Mouse (Mus musculus) ovary, postnatal 36 days (tissue): Measurements from ENCODE around the gene Noct.

Source experiments
- DNase-seq: peaks from one replicate; pipeline ENCODE4 v3.0.0; 2022; ENCODE audit warnings: low spot score, mixed read lengths

Gene Noct

GRCm38 (mm10) chr3:51276421-51277111 is 52.3 kb downstream of the Noct start:
- DNase-seq, result peak; percentile 70

DNA sequence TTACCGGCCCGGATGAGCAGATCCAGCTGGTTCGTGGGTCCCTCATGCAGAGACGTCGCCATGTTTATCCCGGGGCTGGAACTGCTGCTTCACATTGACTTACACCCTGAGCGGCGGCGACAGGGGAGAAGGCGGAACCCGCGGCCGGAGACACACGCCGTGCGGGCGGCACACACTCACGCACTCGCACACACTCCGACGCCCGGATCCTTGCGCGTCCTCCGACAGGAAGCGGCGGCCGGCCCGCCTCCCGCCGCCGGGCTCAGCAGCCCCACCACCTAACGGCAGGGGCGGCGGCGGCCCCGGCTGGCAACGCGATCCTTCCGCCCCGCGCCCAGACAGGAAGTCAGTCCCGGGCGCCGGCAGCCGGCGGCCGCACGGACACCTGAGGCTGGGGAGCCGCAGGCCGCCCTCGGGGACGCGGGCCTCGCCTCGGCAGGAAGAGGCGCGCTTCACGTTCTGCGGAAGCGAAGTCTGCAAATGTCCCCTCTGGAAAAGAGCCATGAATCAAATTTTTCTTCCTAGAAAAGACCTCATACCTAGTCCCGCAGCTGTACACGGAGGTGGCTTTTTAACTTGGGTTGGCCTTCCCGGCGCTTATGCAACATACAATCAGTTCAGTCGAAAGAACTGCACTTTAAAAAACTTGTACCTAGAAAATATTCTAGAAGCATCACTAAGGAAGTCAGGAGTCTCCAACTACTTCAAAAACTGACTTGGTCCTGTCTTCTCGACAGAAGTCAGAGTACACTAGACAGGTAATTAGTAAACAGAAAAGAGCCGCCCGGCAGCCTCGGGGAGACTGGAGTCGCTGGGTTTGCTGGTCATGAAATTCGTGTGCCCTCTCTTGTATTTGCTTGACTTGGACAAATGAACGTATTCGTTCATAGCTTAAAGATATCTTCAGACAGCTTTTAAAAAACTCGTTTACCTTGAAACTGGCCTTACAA is 53.2 kb downstream of the Noct start:
- DNase-seq, result peak; percentile 87

GRCm38 (mm10) chr3:51278433-51278832 is 54.2 kb downstream of the Noct start:
- DNase-seq, result no peak

- DNase-seq, result no peak
Observed at GRCm38 (mm10) chr3:51281727-51282126, 57.5 kb downstream of the Noct start.

- DNase-seq, result no peak
Observed at GRCm38 (mm10) chr3:51284375-51284774, 60.1 kb downstream of the Noct start.

- peak; percentile 69 for DNase-seq
Observed at GRCm38 (mm10) chr3:51288880-51289821, 64.9 kb downstream of the Noct start.

DNA sequence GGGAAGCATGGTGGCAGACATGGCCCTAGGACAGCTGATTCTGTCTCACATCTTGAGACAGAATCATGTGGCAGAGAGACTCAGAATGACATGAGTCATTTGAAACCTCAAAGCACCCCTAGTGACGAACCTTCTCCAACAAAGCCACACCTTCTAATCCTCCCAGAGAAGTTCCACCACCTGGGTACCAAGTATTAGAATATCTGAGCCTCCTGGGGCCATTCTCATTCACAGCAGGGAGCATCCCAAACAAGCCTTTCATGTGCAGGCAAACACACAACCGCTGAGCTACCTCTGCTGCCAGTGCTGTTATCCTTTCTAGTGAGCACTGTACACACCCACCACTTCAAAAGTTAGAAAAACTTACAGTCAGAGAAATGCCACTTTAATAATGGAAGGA is 70.0 kb downstream of the Noct start:
- DNase-seq, result no peak

GRCm38 (mm10) chr3:51295225-51295624 is 71.0 kb downstream of the Noct start:
- no peak for DNase-seq

DNA sequence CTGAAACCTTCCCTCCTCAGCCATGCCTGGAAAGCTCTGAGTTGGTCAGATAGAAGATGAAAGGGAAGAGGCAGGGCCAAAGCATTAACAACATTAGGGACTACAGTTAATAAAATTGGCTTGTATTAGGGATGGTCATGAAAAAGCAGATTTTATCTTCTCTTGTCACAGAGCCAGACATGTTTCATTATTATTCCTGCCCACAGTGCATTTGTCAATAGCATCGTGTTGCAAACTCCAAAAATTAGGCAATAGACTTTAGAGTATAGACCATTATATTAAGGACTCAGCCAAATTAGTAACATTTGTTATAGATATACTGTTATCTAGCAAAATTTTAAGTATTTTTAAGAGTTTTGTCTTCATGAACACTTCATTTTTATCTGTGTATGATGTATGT is 72.5 kb downstream of the Noct start:
- no peak for DNase-seq
